Mouse (Mus musculus): ENCODE results near the gene Rnft2.

Gene Rnft2

GRCm38 (mm10) chr5:118142471-118142870 lies 102.4 kb downstream of the Rnft2 start:
- no peak for DNase-seq (ENCODE audit: low read depth, low spot score)

Measured in c-Kit-negative CD71-positive TER-119-positive erythroid progenitor cells, embryonic 14.5 days (primary cell).